Mouse (Mus musculus): Measurements from ENCODE around the gene Lrrc36.

Gene Lrrc36

GRCm38 (mm10) chr8:105483212-105484029 is 70.0 kb downstream of the Lrrc36 start:
- peak; percentile 89 for DNase-seq (ENCODE audit: low read depth)

GRCm38 (mm10) chr8:105484030-105484368 is 70.6 kb downstream of the Lrrc36 start:
- DNase-seq (ENCODE audit: low read depth) = peak; percentile 88

GRCm38 (mm10) chr8:105484392-105484791 is 71.0 kb downstream of the Lrrc36 start:
- DNase-seq (ENCODE audit: low read depth) = peak; percentile 92

GRCm38 (mm10) chr8:105488082-105488481 is 74.7 kb downstream of the Lrrc36 start:
- DNase-seq (ENCODE audit: low read depth) = peak; percentile 21

- DNase-seq (ENCODE audit: low read depth) = peak; percentile 58
These were observed 75.9 kb downstream of the Lrrc36 start for GRCm38 (mm10) chr8:105489281-105489680.

GRCm38 (mm10) chr8:105493495-105493894 is 80.1 kb downstream of the Lrrc36 start:
- peak; percentile 38 for DNase-seq (ENCODE audit: low read depth)

- no peak for DNase-seq (ENCODE audit: low read depth)
These were observed 81.2 kb downstream of the Lrrc36 start for GRCm38 (mm10) chr8:105494566-105494965.

GRCm38 (mm10) chr8:105495350-105496302 is 82.3 kb downstream of the Lrrc36 start:
- DNase-seq (ENCODE audit: low read depth) = no peak

- DNase-seq (ENCODE audit: low read depth) = peak; percentile 93
These were observed 83.2 kb downstream of the Lrrc36 start, which contains the start of gene Zdhhc1 for GRCm38 (mm10) chr8:105496439-105497180. Zdhhc1 (minus strand) TSS chr8:105496902.

- DNase-seq (ENCODE audit: low read depth) = no peak
These were observed 86.4 kb downstream of the Lrrc36 start for GRCm38 (mm10) chr8:105499787-105500186.

- no peak for DNase-seq (ENCODE audit: low read depth)
These were observed 91.2 kb downstream of the Lrrc36 start for GRCm38 (mm10) chr8:105504617-105505016.

- DNase-seq (ENCODE audit: low read depth) = no peak
These were observed 93.6 kb downstream of the Lrrc36 start for GRCm38 (mm10) chr8:105506977-105507376.

GRCm38 (mm10) chr8:105508758-105509157 is 95.4 kb downstream of the Lrrc36 start:
- DNase-seq (ENCODE audit: low read depth) = no peak

- peak; percentile 35 for DNase-seq (ENCODE audit: low read depth)
These were observed 96.8 kb downstream of the Lrrc36 start for GRCm38 (mm10) chr8:105509997-105510735.
